Mouse (Mus musculus) frontal cortex, adult 2 months (tissue): ENCODE results near the gene Hoxd3. TPM values are rescaled to one million over a fixed set of nuclear protein-coding genes. Genes with fewer than 3 reads are reported as not detected.

Experiments
- DNase-seq, 2 experiments: peaks; one replicate each; pipeline ENCODE4 v3.0.0; 2022; ENCODE audit warnings: low spot score in 1 of 2; ENCODE audit errors: extremely low spot score in 1 of 2
- polyA plus RNA-seq: library from polyadenylated mRNA; depleted of rRNA; stranded (reverse); fragments of >200 nt; gene quantifications from 2 replicates; pipeline ENCODE4 v1.2.3, GENCODE M21; 2012; rRNA removed

The Hoxd3 gene
- polyA plus RNA-seq, 1 experiment, result not detected

DNA sequence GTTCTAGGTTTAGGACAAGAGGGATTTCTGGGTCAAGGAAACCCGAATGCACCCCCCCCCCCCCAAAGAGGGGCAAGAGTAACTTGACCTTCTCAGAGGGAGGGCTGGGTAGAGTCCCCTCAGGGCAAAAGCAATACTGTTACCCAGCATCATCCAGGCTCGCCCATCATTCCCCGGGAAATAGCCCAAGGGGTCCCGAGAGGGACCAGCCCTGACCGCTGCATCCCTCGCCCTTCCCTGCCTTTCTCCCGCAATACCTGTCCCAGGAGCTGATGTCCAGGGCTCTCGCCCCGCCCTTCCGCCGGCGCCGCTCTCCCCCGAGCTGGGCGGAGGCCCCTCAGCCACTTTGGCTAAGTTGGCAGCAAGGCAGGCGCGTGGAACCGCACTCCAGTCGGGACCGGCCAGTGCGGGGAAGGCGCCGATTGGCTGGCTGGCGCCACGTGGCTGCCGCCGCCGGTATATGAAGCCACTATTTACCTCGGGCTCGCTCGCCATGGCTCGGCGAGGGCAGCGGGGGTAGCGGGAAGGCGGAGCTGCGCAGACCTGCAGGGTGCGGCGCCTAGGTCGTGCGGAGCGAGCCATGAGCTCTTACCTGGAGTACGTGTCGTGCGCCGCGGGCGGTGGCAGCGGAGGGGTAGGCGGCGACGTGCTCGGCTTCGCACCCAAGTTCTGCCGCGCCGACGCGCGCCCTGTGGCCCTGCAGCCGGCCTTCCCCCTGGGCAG, 51.0 kb downstream of the Hoxd3 start, which contains the start of gene Hoxd1:
Hoxd1 (plus strand) TSS at position 459 of the 723 bp plus-strand sequence.
- DNase-seq, result no peak

DNA sequence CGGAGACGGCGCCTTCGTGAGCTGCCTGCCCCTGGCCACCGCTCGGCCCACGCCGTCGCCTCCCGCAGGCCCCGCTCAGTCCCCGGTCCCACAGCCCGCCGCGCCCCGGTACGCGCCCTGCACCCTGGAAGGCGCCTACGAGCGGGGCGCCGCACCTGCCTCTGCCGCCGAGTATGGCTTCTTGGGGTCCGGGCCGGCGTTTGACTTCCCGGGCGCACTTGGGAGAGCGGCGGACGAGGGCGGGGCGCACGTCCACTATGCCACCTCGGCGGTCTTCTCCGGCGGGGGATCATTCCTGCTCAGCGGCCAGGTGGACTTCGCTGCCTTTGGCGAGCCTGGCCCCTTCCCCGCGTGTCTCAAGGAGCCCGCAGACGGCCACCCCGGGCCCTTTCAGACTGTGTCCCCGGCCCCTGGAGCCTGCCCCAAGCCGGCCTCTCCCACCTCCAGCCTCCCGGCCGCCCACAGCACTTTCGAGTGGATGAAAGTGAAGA, 51.6 kb downstream of the Hoxd3 start:
- DNase-seq, result no peak

DNA sequence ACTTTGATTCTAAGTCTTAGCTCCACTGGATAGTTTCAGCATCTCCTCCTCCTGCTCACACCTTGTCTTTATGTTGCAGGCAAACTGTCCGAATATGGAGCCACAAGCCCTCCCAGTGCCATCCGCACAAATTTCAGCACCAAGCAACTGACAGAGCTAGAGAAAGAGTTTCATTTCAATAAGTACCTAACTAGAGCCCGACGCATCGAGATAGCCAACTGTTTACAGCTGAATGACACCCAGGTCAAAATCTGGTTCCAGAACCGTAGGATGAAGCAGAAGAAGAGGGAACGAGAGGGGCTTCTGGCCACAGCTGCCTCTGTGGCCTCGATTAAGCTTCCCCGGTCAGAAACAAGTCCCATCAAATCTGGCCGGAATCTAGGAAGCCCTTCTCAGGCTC, 52.2 kb downstream of the Hoxd3 start:
- DNase-seq, result no peak

DNA sequence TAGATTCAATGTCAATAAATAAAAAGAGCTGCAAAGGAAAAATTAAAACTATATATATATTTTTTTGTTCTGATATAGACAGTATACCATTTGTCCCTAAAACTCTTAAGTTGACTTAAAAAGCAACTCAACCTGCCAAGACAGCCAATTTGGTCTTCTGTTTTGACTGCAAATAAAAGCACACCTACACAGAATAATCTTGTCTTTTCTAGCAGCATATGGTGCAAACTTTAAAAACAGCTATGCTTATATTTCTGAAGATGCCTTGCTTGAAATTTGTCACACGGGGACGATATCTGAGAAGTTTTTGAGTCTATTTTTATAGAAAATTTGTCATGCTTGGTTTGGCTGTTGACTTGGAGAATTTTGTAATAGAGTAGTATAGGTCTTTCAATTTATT, 62.6 kb downstream of the Hoxd3 start:
- peak; percentile 25 to 42 for DNase-seq

DNA sequence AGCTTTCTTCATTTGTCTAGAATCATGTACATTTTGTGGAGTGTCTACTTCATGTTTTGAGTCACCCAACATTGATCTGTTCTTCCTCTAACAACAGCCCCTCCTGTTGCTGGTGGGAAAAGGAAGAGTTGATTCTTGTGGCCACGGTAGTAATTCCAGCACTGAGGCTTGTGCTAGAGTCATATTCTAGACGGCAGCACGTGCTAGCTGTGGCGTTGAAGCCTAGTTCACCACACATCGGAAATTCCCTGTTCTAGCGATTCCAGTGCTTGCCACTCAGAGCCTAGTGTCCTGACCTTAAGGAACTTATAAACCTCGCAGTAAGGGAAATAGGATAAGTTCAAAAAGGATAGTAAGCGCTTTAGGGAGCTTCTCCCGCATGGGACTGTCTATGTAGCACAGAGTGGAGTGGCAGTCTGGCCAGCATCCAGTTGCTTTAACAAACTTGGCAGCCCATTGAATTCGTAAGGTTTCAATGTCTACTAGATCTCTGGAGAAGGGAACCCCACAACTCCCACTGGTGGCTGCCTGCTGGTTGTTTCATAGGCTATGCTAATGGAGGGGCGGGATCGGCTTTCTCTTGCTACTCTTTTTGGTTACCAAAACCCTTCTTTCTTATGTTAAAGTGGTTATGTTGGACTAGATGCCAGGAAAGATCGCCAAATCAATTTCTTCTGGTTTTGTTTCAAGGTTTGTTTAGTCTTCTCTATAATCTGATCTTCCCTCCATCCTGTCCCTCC, 66.0 kb downstream of the Hoxd3 start:
- DNase-seq, result peak in 1 of 2 experiments; percentile 13

DNA sequence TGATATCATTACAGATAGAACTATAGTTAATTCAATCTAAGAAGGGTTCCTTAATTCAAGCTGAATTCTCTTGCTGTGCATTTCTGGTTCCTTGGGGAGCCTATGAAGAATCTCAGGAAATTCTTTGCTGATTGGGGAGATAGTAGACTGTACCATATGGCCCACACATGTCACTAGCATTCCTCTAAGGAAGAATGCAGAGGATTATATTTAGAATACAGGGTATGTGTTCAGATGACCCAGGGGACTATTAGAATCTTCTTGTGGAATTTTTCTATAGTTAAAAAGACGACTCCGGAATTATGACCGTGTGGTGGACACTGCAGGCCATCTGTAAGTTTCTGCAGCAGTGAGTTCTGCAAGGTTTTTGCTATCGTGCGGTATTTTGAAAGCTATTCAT, 69.7 kb downstream of the Hoxd3 start:
- DNase-seq, result no peak

DNA sequence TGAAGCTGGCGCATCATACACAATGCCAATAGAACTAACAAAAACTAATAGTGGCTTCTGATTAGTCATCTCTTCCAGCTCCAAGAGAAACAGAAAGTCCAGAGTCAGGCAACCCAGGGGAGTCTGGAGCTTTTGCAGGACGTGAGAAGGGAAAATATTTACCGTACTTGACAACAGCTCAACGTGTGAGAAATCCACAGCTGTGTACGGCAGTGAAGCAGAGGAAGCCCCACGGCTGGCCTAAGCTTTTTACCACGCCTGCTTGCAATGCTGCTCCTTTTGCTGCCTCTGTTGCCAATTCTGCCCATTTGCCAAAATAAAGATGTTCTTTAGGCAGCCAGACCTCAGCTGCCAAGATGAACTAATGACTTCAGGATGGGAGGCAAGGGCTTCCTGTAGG, 83.8 kb downstream of the Hoxd3 start:
- DNase-seq, result no peak

Other genes starting within 250 kb of the Hoxd3 start
- 28.6 and 29.3 TPM in 2 replicates for gene Lnpk, start 132.5 kb upstream of the Hoxd3 start, polyA plus RNA-seq
- not detected in 2 replicates for gene Evx2, start 52.4 kb upstream of the Hoxd3 start, polyA plus RNA-seq
- not detected in 2 replicates for gene Hoxd13, start 43.6 kb upstream of the Hoxd3 start, polyA plus RNA-seq
- gene Hoxd12, start 36.9 kb upstream of the Hoxd3 start, polyA plus RNA-seq, result not detected in 2 replicates
- not detected in 2 replicates for gene Hoxd11, start 32.4 kb upstream of the Hoxd3 start, polyA plus RNA-seq
- not detected in 2 replicates for gene Hoxd10, start 20.0 kb upstream of the Hoxd3 start, polyA plus RNA-seq
- 0.04 and 0.11 TPM in 2 replicates for gene Hoxd9, start 14.2 kb upstream of the Hoxd3 start, polyA plus RNA-seq
- 0.04 and 0.06 TPM in 2 replicates for gene Hoxd8, start 7.3 kb upstream of the Hoxd3 start, polyA plus RNA-seq
- gene Hoxd4, start within 50 bp of the Hoxd3 start, polyA plus RNA-seq, result not detected in 2 replicates
- 0.04 TPM in 1 of 2 replicates, not detected in the other for gene Gm28230, start 14.8 kb downstream of the Hoxd3 start, polyA plus RNA-seq
- 0.08 and 0.13 TPM in 2 replicates for gene Hoxd1, start 51.1 kb downstream of the Hoxd3 start, polyA plus RNA-seq
- gene Mtx2, start 113.9 kb downstream of the Hoxd3 start, polyA plus RNA-seq, result 48.1 and 51.2 TPM in 2 replicates